Mouse (Mus musculus) naive thymus-derived CD4-positive, alpha-beta T cell, adult 2 months (primary cell): ENCODE results near the gene Dusp2.

Source experiments
- DNase-seq: peaks from one replicate; pipeline ENCODE4 v3.0.0-alpha.2; 2011; ENCODE audit warnings: low read depth

Gene Dusp2

GRCm38 (mm10) chr2:127323667-127324066 lies 12.3 kb upstream of the Dusp2 start:
- peak; percentile 34 for DNase-seq

DNA sequence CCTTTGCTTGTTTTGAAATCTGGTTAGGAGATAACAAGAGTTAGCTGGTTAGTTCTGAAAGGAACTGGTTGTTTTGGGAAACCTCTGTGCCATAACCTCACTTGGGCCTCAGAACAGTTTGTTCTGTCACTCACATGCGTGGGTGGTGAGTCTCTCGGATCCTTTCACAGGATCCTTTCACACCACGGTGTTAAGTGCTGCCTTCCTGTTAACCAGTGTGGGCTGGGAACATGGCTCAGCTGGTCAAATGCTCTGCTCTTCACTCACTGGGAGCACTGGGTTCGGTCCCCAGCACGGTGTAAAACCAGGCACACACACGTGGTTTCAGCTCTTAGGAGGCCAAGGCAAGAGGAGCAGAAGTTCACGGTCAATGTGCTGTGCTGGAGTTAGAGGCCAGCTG lies 11.5 kb upstream of the Dusp2 start:
- peak; percentile 67 for DNase-seq

DNA sequence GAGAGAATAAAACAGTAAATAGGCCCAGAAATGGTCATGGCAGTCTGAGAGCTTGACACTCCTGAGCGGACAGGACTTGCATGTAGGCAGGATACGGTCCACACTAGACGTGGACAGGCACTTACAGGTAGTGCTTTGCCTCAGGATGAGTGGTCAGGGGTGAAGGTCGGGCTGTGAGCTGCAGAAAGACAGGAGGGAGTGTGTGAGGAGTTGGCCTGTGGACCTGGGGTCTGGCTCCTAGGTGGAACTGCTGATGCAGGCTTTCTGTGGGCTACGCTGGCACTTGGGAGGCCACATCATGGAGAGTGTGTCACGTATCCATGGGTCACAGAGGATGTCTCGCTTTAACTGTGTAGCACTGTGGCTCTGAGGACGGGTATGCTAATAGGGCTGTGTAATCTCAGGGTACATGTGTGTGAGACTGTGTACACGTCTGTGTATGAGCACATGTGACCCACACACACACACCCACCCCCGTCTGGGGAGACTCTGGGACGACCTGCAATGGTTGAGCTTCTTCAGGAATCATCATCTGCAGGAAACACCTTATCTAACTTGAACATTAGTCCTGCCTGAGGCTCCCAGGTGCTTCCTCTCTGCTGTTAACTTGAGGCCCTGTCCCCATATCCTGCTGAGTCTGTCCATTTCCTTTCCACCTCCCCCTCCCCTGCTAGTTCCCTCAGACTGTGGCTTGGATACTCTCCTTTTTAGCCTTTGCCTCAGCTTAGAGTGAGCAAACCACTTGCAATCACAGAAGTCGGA lies 7.7 kb upstream of the Dusp2 start:
- peak; percentile 50 for DNase-seq

DNA sequence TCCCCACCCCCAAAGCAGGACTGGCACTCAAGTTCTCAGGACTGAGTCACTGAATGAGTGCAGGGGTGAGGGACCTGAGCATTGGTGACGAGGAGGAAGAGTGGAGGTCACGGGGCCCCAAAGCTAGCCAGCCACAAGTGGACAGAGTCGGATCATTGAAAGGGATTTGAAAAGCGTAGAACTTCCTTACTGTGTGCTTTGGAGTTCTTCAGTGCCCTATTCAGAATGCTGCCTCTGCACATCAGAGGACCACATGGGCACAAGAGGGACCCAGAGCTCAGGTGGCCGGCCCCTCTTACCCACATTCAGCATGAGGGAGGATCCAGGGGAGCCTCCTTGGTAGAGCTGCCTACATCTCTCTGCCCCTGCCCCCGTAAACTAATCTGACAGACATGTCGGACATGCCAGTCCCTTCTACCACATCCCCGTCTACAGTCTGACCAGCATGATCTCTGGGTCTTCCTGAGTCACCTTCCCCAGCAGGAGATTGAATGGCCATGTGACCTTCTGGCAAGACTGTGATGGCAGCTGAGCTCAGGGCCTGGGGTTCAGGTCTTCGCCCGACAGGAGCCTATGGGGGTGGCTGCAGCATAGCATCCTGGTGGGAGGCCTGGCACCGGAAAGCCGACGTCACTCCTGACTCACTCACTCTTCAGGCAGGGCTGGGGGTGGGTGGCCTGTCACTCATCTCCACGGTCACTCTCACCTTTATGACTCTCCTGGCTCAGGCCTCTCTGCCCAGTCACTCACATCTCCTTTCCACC lies 3.0 kb upstream of the Dusp2 start:
- peak; percentile 62 for DNase-seq

GRCm38 (mm10) chr2:127333945-127334603 lies 1.9 kb upstream of the Dusp2 start:
- DNase-seq: peak; percentile 83

DNA sequence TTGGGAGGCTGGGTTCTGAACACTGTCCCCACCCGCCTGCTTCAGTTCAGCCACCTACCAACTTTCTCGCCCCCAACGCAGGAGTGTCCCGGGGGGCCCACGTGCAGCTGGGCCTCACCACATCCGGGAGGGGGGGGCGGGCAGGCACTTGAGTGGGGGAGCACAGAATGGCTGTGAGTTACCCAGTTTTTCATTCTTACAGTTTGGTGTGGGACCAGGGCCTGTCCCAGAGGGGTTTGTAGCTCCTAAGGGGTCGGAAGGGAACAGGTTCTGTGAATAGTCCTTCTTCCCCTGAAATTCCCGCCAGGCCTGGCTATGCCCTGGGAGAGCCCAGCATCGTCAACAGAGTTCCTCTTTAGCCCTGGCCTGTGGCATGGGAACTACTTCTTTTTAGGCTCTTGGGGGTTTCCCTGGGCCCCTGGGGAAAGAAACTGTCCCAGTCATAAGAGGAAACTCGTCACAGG lies 849 bp upstream of the Dusp2 start:
- peak; percentile 77 for DNase-seq

DNA sequence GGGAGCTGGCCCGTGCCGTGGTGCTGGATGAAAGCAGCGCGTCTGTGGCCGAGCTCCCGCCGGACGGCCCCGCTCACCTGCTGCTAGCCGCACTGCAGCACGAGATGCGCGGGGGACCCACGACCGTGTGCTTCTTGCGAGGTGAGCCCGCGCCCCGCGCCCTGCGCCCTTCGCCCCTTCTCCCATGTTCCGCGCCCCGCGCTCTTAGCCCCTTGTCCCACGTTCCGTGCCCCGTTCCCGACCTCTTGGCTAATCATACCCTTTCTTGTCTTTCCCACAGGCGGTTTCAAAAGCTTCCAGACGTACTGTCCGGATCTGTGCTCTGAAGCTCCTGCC lies 506 bp downstream of the Dusp2 start:
- no peak for DNase-seq

- peak; percentile 52 for DNase-seq
Measured at GRCm38 (mm10) chr2:127336885-127337284, 926 bp downstream of the Dusp2 start.

DNA sequence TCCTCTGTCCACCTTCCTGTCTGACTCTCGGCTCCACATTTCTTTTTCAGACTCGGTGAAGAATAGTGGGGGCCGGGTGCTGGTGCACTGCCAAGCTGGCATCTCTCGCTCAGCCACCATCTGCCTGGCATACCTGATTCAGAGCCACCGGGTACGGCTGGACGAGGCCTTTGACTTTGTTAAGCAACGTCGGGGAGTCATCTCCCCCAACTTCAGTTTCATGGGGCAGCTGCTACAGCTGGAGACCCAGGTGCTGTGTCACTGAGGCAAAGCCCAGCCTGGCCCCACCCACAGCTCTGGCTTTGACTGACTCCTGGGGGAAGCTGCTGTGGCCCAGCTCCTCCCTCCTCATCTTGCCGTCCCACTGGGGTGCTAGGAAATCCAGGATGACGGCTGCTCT lies 1.6 kb downstream of the Dusp2 start:
- peak; percentile 64 for DNase-seq

- DNase-seq: peak; percentile 61
Measured at GRCm38 (mm10) chr2:127338012-127338411, 2.1 kb downstream of the Dusp2 start.

GRCm38 (mm10) chr2:127338416-127338815 lies 2.5 kb downstream of the Dusp2 start, which contains the start of gene Astl:
Gene Astl, plus strand, starts transcription at chr2:127338639.
- DNase-seq: peak; percentile 64

GRCm38 (mm10) chr2:127338833-127339232 lies 2.9 kb downstream of the Dusp2 start:
- peak; percentile 81 for DNase-seq

DNA sequence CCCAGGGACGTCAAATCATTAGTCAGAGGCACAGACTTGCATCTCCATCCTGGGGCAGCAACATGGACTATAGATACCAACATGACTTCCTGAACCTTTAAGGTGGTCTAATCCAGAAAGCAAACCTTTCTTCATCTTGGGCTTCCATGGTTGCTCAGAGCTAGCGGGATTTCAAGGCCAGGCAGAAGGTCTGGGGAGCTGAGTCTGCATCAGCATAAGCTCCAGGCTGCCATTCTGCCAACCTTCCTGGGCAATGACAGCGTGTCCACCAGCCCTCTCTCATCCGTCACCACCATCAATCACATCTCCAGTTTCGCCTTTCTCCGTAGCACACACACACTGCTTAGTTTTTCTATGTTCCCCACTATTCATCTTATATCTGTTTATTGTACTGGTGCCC lies 3.3 kb downstream of the Dusp2 start:
- peak; percentile 53 for DNase-seq

GRCm38 (mm10) chr2:127341159-127341558 lies 5.2 kb downstream of the Dusp2 start:
- DNase-seq: peak; percentile 85

DNA sequence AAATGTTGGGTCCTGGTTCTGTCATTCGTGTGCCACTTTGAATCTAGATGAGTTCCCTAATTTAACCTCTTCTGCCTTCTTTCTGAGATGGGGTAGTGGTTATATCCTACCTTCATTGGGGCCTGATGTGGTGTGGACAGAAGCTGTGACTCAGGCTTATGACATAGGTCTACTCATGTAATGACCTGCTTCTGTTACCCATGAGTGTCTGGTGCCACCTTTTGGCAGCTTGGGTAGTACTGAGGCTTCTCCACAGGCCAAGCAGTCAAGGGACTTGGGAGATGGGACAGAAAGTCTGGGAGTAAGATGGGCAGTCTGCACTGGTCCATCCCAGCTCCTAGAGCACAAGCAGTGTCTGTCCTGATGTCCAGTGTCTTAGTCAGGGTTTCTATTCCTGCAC lies 10.4 kb downstream of the Dusp2 start:
- peak; percentile 54 for DNase-seq

GRCm38 (mm10) chr2:127347147-127347985 lies 11.4 kb downstream of the Dusp2 start:
- no peak for DNase-seq

DNA sequence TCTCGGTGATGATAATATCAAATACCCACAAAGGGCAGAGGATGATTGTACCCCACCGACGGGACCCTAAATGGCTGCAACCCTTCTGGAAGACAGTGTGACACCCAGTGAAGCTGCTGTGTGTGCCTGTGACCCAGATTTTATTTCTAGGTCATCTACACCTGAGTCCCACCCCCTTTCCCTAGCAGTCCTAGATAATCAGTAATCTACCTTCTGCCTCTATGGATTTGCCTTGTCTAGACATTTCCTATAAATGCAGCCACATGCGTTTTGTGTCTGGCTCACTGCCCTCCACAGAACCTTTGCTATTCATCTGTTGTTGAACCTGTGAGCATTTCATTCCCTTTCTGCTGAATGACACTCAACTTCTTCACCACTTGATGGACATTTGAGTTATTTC lies 17.9 kb downstream of the Dusp2 start:
- no peak for DNase-seq

GRCm38 (mm10) chr2:127362459-127363281 lies 26.7 kb downstream of the Dusp2 start, which contains the start of gene Adra2b:
Gene Adra2b, plus strand, starts transcription at chr2:127363208.
- peak; percentile 79 for DNase-seq

GRCm38 (mm10) chr2:127363282-127363652 lies 27.3 kb downstream of the Dusp2 start:
- DNase-seq: no peak

DNA sequence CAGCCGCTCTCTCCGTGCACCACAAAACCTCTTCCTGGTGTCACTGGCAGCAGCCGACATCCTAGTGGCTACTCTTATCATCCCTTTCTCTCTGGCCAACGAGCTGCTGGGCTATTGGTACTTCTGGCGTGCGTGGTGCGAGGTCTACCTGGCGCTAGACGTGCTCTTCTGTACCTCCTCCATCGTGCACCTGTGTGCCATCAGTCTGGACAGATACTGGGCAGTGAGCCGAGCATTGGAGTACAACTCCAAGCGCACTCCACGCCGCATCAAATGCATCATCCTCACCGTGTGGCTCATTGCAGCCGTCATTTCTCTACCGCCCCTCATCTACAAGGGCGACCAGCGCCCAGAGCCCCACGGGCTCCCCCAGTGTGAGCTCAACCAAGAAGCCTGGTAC lies 27.7 kb downstream of the Dusp2 start:
- no peak for DNase-seq

DNA sequence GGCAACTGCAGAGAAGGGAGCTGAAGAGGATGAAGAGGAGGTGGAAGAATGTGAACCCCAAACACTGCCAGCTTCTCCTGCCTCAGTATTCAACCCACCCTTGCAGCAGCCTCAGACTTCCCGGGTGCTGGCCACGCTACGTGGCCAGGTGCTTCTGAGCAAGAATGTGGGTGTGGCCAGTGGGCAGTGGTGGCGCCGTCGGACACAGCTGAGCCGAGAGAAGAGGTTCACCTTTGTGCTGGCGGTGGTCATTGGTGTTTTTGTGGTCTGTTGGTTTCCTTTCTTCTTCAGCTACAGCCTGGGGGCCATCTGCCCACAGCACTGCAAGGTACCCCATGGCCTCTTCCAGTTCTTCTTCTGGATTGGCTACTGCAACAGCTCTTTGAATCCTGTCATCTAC lies 28.5 kb downstream of the Dusp2 start:
- no peak for DNase-seq
